Mouse (Mus musculus): ENCODE data around the gene Cd47. TPM values are rescaled to one million over a fixed set of nuclear protein-coding genes. Genes with fewer than 3 reads are reported as not detected.
A peak's percentile ranks its signal among the peaks of the same experiment; 100 is the strongest.

Gene Cd47
- total and polyA plus RNA-seq, 3 experiments = 30.9 to 87.1 (median 76.5) TPM

GRCm38 (mm10) chr16:49949261-49949660 lies 148.9 kb downstream of the Cd47 start:
- no peak overlapping the region for H3K4me3 ChIP-seq
- no peak overlapping the region for H3K27ac ChIP-seq
- TF ChIP-seq POLR2A (IDR thresholded peaks at IDR 0.05; ENCODE audit: insufficient read depth, low read depth, low read length) (no peak), CTCF (IDR thresholded peaks at IDR 0.05) (no peak), EP300 (IDR thresholded peaks at IDR 0.05; ENCODE audit: insufficient read depth, low read depth, low read length) (no peak)
- H3K4me1 ChIP-seq (ENCODE audit: control insufficient read depth, insufficient read depth, low read length) = peaks cover 4% of the 10 kb centered on the region
- no peaks in the 10 kb centered on the region for H3K27me3 ChIP-seq (ENCODE audit: control insufficient read depth, insufficient read depth, low read length)
- H3K79me2 ChIP-seq (replicated peaks; ENCODE audit: control insufficient read depth, insufficient read depth, low read length) = no peaks in the 10 kb centered on the region
- no peak for DNase-seq
- intact Hi-C loops (cut with DNase I) = no loop called here
- peaks cover 2% of the 10 kb centered on the region for H3K36me3 ChIP-seq (ENCODE audit: control insufficient read depth, insufficient read depth, low read length)
- H3K9ac ChIP-seq (ENCODE audit: low read depth, low read length) = no peak overlapping the region
- 75% methylated on average over 4 of the region's 4 CpGs for WGBS

GRCm38 (mm10) chr16:49950340-49950739 lies 150.0 kb downstream of the Cd47 start:
- Histone ChIP-seq H3K27ac (no peak overlapping the region), H3K4me3 (no peak overlapping the region), H3K36me3 (ENCODE audit: control insufficient read depth, insufficient read depth, low read length) (peaks cover 2% of the 10 kb centered on the region)

GRCm38 (mm10) chr16:49951288-49951691 lies 151.0 kb downstream of the Cd47 start:
- 52% methylated on average over 2 of the region's 2 CpGs for WGBS
- no peak overlapping the region for H3K27ac ChIP-seq
- H3K4me3 ChIP-seq = no peak overlapping the region
- DNase-seq = peak in 1 of 2 experiments; percentile 59
- peaks cover 4% of the 10 kb centered on the region for H3K4me1 ChIP-seq (ENCODE audit: control insufficient read depth, insufficient read depth, low read length)
- no peaks in the 10 kb centered on the region for H3K27me3 ChIP-seq (ENCODE audit: control insufficient read depth, insufficient read depth, low read length)
- intact Hi-C loops (cut with DNase I) = loop anchor here (5.0 kb wide), 2 partner anchors 44 to 94 kb away; no protein-coding TSS in a partner anchor
- TF ChIP-seq CTCF (IDR thresholded peaks at IDR 0.05) (no peak), POLR2A (IDR thresholded peaks at IDR 0.05; ENCODE audit: insufficient read depth, low read depth, low read length) (no peak), EP300 (IDR thresholded peaks at IDR 0.05; ENCODE audit: insufficient read depth, low read depth, low read length) (no peak)
- no peak overlapping the region for H3K9ac ChIP-seq (ENCODE audit: low read depth, low read length)
- peaks cover 2% of the 10 kb centered on the region for H3K36me3 ChIP-seq (ENCODE audit: control insufficient read depth, insufficient read depth, low read length)
- no peaks in the 10 kb centered on the region for H3K79me2 ChIP-seq (replicated peaks; ENCODE audit: control insufficient read depth, insufficient read depth, low read length)

More at GRCm38 (mm10) chr16:49950340-49950739, 150.0 kb downstream of the Cd47 start:
- Histone ChIP-seq H3K27me3 (ENCODE audit: control insufficient read depth, insufficient read depth, low read length) (no peaks in the 10 kb centered on the region), H3K79me2 (replicated peaks; ENCODE audit: control insufficient read depth, insufficient read depth, low read length) (no peaks in the 10 kb centered on the region), H3K9ac (ENCODE audit: low read depth, low read length) (no peak overlapping the region), H3K4me1 (ENCODE audit: control insufficient read depth, insufficient read depth, low read length) (peaks cover 4% of the 10 kb centered on the region)
- WGBS = 72% methylated on average over 2 of the region's 2 CpGs
- no peak for DNase-seq
- intact Hi-C loops (cut with DNase I) = loop anchor here (5.0 kb wide), 2 partner anchors 43 to 93 kb away; no protein-coding TSS in a partner anchor
- TF ChIP-seq EP300 (IDR thresholded peaks at IDR 0.05; ENCODE audit: insufficient read depth, low read depth, low read length) (no peak), POLR2A (IDR thresholded peaks at IDR 0.05; ENCODE audit: insufficient read depth, low read depth, low read length) (no peak), CTCF (IDR thresholded peaks at IDR 0.05) (no peak)

- peaks cover 4% of the 10 kb centered on the region for H3K4me1 ChIP-seq (ENCODE audit: control insufficient read depth, insufficient read depth, low read length)
- 48% methylated on average over 8 of the region's 8 CpGs for WGBS
- peaks cover 2% of the 10 kb centered on the region for H3K36me3 ChIP-seq (ENCODE audit: control insufficient read depth, insufficient read depth, low read length)
- TF ChIP-seq POLR2A (IDR thresholded peaks at IDR 0.05; ENCODE audit: insufficient read depth, low read depth, low read length) (no peak), EP300 (IDR thresholded peaks at IDR 0.05; ENCODE audit: insufficient read depth, low read depth, low read length) (no peak), CTCF (IDR thresholded peaks at IDR 0.05) (no peak)
- intact Hi-C loops (cut with DNase I) = loop anchor here (5.0 kb wide), 2 partner anchors 45 to 95 kb away; no protein-coding TSS in a partner anchor
- no peak for DNase-seq
- no peak overlapping the region for H3K4me3 ChIP-seq
- 0 out of 2 replicates have a peak overlapping the region, but pooled peaks have one; percentile 3 for H3K27ac ChIP-seq
- H3K27me3 ChIP-seq (ENCODE audit: control insufficient read depth, insufficient read depth, low read length) = no peaks in the 10 kb centered on the region
- no peaks in the 10 kb centered on the region for H3K79me2 ChIP-seq (replicated peaks; ENCODE audit: control insufficient read depth, insufficient read depth, low read length)
- no peak overlapping the region for H3K9ac ChIP-seq (ENCODE audit: low read depth, low read length)
Observed at GRCm38 (mm10) chr16:49951925-49952523, 151.7 kb downstream of the Cd47 start.

- no peak for TF ChIP-seq POLR2A (IDR thresholded peaks at IDR 0.05; ENCODE audit: insufficient read depth, low read depth, low read length)
- no peak for TF ChIP-seq CTCF (IDR thresholded peaks at IDR 0.05)
- intact Hi-C loops (cut with DNase I) = loop anchor here (5.0 kb wide), 2 partner anchors 47 to 97 kb away; no protein-coding TSS in a partner anchor
- no peak overlapping the region for H3K4me3 ChIP-seq
- DNase-seq = peak in 1 of 2 experiments; percentile 56
- WGBS = 27% methylated on average over 3 of the region's 3 CpGs
- peak overlapping the region; percentile 52; the same call in 1 of the 2 replicates for H3K27ac ChIP-seq
- peaks cover 2% of the 10 kb centered on the region for H3K36me3 ChIP-seq (ENCODE audit: control insufficient read depth, insufficient read depth, low read length)
- no peaks in the 10 kb centered on the region for H3K79me2 ChIP-seq (replicated peaks; ENCODE audit: control insufficient read depth, insufficient read depth, low read length)
- peaks cover 4% of the 10 kb centered on the region for H3K4me1 ChIP-seq (ENCODE audit: control insufficient read depth, insufficient read depth, low read length)
- H3K9ac ChIP-seq (ENCODE audit: low read depth, low read length) = no peak overlapping the region
- H3K27me3 ChIP-seq (ENCODE audit: control insufficient read depth, insufficient read depth, low read length) = no peaks in the 10 kb centered on the region
Observed at GRCm38 (mm10) chr16:49953817-49954216, 153.5 kb downstream of the Cd47 start.

GRCm38 (mm10) chr16:49954909-49955308 lies 154.6 kb downstream of the Cd47 start:
- 98% methylated on average over 10 of the region's 10 CpGs for WGBS
- intact Hi-C loops (cut with DNase I) = loop anchor here (5.0 kb wide), 2 partner anchors 48 to 98 kb away; no protein-coding TSS in a partner anchor
- no peaks in the 10 kb centered on the region for H3K79me2 ChIP-seq (replicated peaks; ENCODE audit: control insufficient read depth, insufficient read depth, low read length)
- no peak for DNase-seq
- no peak overlapping the region for H3K4me3 ChIP-seq
- H3K9ac ChIP-seq (ENCODE audit: low read depth, low read length) = no peak overlapping the region
- H3K4me1 ChIP-seq (ENCODE audit: control insufficient read depth, insufficient read depth, low read length) = peaks cover 4% of the 10 kb centered on the region
- peaks cover 2% of the 10 kb centered on the region for H3K36me3 ChIP-seq (ENCODE audit: control insufficient read depth, insufficient read depth, low read length)
- no peak for TF ChIP-seq POLR2A (IDR thresholded peaks at IDR 0.05; ENCODE audit: insufficient read depth, low read depth, low read length)
- no peak for TF ChIP-seq CTCF (IDR thresholded peaks at IDR 0.05)
- TF ChIP-seq EP300 (IDR thresholded peaks at IDR 0.05; ENCODE audit: insufficient read depth, low read depth, low read length) = no peak
- no peaks in the 10 kb centered on the region for H3K27me3 ChIP-seq (ENCODE audit: control insufficient read depth, insufficient read depth, low read length)
- H3K27ac ChIP-seq = no peak overlapping the region
